In the genomic region with DNA sequence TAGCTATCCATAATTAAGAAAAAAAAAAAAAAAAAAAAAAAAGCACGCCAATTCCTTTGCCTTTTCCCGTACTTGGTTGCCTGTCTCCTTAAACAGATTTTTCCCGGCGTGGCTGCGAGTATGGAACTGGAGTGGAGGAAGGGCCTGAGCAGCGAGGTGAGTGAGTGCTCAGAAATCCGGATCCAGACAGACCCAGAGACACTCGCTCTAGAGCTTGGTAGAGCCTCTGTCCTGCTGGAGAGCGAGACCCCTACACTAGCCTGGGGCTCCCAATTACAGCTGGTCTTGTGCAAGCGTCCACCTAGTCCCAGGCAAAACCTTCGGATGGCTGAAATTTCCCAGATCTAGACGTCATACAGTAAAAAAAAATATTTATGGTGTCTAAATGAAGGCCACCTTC, we compare ENCODE assay signal across 8 mouse cellular contexts. TPM values are rescaled to one million over a fixed set of nuclear protein-coding genes. Genes with fewer than 3 reads are reported as not detected.
DNase-seq lines count a peak whose midpoint lies in the region; ATAC-seq and TF ChIP-seq lines count a peak whose summit lies in the region.

No protein-coding gene starts in this region.

- no peaks in the 10 kb centered on the region for H3K4me1 ChIP-seq in forebrain, postnatal 0 days (ENCODE audit: insufficient read depth)
- peaks cover 2% of the 10 kb centered on the region; the same call in 1 of the 2 replicates for H3K4me1 ChIP-seq in limb, embryonic 14.5 days (ENCODE audit: control insufficient read depth, insufficient read depth, low read length)
- no peaks in the 10 kb centered on the region; the same call in 1 of the 2 replicates for H3K4me1 ChIP-seq in olfactory bulb, adult 2 months (ENCODE audit: control insufficient read depth, insufficient read depth, low read length)

- peak; percentile 28 for DNase-seq in adrenal gland, postnatal 14 days
- DNase-seq in adrenal gland, adult 2 months: no peak
- peak; percentile 31 to 34 for DNase-seq in right cerebral cortex, adult 2 months (ENCODE audit: low spot score in 2 of 2)
- no peak for DNase-seq in right cerebral cortex, postnatal 25 days
- DNase-seq in forebrain, postnatal 0 days: peak; percentile 64
- peak; percentile 56 for DNase-seq in limb, embryonic 14.5 days (ENCODE audit: low spot score)
- DNase-seq in urinary bladder, adult 2 months (ENCODE audit: low spot score): no peak

- WGBS in forebrain, postnatal 0 days: under 1% methylated on average over 12 of the region's 12 CpGs
- 1% methylated on average over 12 of the region's 12 CpGs for WGBS in limb, embryonic 14.5 days
- 1% methylated on average over 12 of the region's 12 CpGs for WGBS in olfactory bulb, adult 2 months

- no peak for TF ChIP-seq POLR2A in limb, embryonic 14.5 days (IDR thresholded peaks at IDR 0.05; ENCODE audit: borderline replicate concordance, extremely low read depth, insufficient read depth, insufficient read length)
- no peak for TF ChIP-seq POLR2A in olfactory bulb, adult 2 months (IDR thresholded peaks at IDR 0.05; ENCODE audit: insufficient read depth, low read depth, low read length)

- H3K4me3 ChIP-seq in forebrain, postnatal 0 days (ENCODE audit: low read depth, low read length): peak overlapping the region; percentile 71
- H3K4me3 ChIP-seq in limb, embryonic 14.5 days (replicated peaks; ENCODE audit: low read length): peak overlapping the region; percentile 72
- H3K4me3 ChIP-seq in olfactory bulb, adult 2 months (ENCODE audit: insufficient read depth, low read depth, low read length): peak overlapping the region; percentile 91

- no peaks in the 10 kb centered on the region for H3K9me3 ChIP-seq in forebrain, postnatal 0 days (ENCODE audit: low read length)
- no peaks in the 10 kb centered on the region for H3K9me3 ChIP-seq in limb, embryonic 14.5 days (ENCODE audit: control insufficient read depth, low read length)

- ATAC-seq in forebrain, postnatal 0 days: peak; percentile 66
- peak; percentile 38 for ATAC-seq in limb, embryonic 14.5 days (ENCODE audit: low FRiP score, low read depth)

- no peaks in the 10 kb centered on the region for H3K36me3 ChIP-seq in forebrain, postnatal 0 days (ENCODE audit: insufficient read depth)
- no peaks in the 10 kb centered on the region for H3K36me3 ChIP-seq in limb, embryonic 14.5 days (ENCODE audit: control insufficient read depth, insufficient read depth, low read length)

- no peak for TF ChIP-seq CTCF in forebrain, postnatal 0 days (IDR thresholded peaks at IDR 0.05; ENCODE audit: low read depth)
- no peak for TF ChIP-seq CTCF in olfactory bulb, adult 2 months (IDR thresholded peaks at IDR 0.05; ENCODE audit: insufficient read depth, low read depth, low read length)

- peak overlapping the region; percentile 15; the same call in 1 of the 2 replicates for H3K27ac ChIP-seq in forebrain, postnatal 0 days (ENCODE audit: low read depth, low read length)
- 0 out of 2 replicates have a peak overlapping the region, but pooled peaks have one; percentile 26 for H3K27ac ChIP-seq in limb, embryonic 14.5 days (replicated peaks; ENCODE audit: low read depth, low read length)
- no peak overlapping the region for H3K27ac ChIP-seq in olfactory bulb, adult 2 months (ENCODE audit: insufficient read depth, low read depth, low read length)

- no peaks in the 10 kb centered on the region for H3K27me3 ChIP-seq in forebrain, postnatal 0 days (ENCODE audit: insufficient read depth, low read length)
- no peaks in the 10 kb centered on the region for H3K27me3 ChIP-seq in limb, embryonic 14.5 days (ENCODE audit: control insufficient read depth, insufficient read depth, low read length)

- H3K4me2 ChIP-seq in forebrain, postnatal 0 days (ENCODE audit: low read depth): peak overlapping the region; percentile 87
- peak overlapping the region; percentile 92 for H3K4me2 ChIP-seq in limb, embryonic 14.5 days (replicated peaks; ENCODE audit: low read depth, low read length, severe bottlenecking)

- peak overlapping the region; percentile 70 for H3K9ac ChIP-seq in forebrain, postnatal 0 days
- H3K9ac ChIP-seq in limb, embryonic 14.5 days (ENCODE audit: low read depth, low read length, severe bottlenecking): peak overlapping the region; percentile 70

RNA-seq across cellular contexts. Expression of gene Asns, which starts 0.6 kb away (rescaled TPM):
- 64.5 and 67.2 TPM in 2 replicates for total RNA-seq in adrenal gland, postnatal 14 days (2021)
- total RNA-seq in adrenal gland, adult 2 months (2021): 10 to 100 TPM; 51.1 to 80.3 TPM
- polyA plus RNA-seq in adrenal gland, adult 2 months (2012; rRNA removed): 12.3 and 16.8 TPM in 2 replicates
- 95.8 and 124 TPM in 2 replicates for total RNA-seq in forebrain, postnatal 0 days (2014; rRNA removed)
- polyA plus RNA-seq in forebrain, postnatal 0 days (2015; fragmentation: Nextera tagmentation; extraction: Ambion mirVana): 132 and 133 TPM in 2 replicates
- 25.2 and 28.7 TPM in 2 replicates for polyA plus RNA-seq in limb, embryonic 14.5 days (2012; rRNA removed)
- 53.9 and 56.0 TPM in 2 replicates for polyA plus RNA-seq in limb, embryonic 14.5 days (2014; fragmentation: Nextera tagmentation; extraction: Ambion mirVana)
- not detected in 2 replicates for polyA plus RNA-seq in olfactory bulb, adult 2 months (2012; ENCODE audit: insufficient read depth, insufficient read length, low replicate concordance, missing spikeins)
- 18.9 and 21.7 TPM in 2 replicates for polyA plus RNA-seq in urinary bladder, adult 2 months (2012; rRNA removed)

Comparison
In these comparisons a context has a peak if more than half of its experiments do, and no peak if none do; other contexts are left out.
1. DNase-seq: peak in adrenal gland, postnatal 14 days (single experiment), right cerebral cortex, adult 2 months (2 of 2), forebrain, postnatal 0 days (single experiment) and limb, embryonic 14.5 days (single experiment); none in adrenal gland, adult 2 months (single experiment), right cerebral cortex, postnatal 25 days (single experiment) and urinary bladder, adult 2 months (single experiment).
2. Peak in every context shown above with its lines, with median percentiles within 50 percentile points of each other: H3K4me3 ChIP-seq.